Mouse (Mus musculus): ENCODE results near the gene Sertad4.

Gene Sertad4
- long read RNA-seq, experiment 1, result 0 reads
- long read RNA-seq, experiment 2, result 0 reads

DNA sequence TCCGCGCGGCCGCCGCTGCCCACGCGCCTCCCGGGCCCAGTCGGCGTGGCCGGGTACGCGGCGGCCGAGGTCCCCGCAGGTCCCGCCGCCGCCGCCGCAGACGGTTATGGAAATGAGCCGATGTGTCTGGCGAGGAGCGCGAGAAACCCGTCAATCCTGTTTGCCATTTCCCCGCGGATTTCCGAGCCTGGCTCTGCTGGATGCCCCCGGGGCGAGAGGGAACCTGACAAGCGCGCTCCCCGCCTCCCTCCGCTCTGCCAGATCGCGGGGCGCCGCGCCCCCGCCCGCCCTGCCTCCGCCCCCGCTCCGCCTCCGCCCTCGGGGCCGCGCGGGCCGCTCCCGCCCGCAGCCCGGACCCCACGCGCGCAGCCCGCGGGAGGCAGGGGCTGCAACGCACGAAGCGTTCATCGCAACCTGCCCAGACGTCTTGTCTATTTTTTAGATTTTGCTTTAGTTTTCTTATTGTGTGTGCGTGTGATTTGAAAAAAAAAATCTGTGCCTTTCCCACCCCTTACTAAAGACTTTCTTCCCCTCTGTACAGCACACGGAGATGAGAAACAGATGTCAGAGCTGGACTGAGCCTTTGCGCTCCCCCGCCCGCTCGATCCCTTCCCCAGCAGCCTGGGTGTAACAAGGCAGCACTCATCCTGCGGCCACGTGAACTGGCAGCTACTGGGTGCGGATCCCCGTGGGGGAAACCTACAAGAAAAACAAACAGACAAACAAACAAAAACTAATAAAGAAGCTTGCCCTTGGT is at the start of gene Sertad4:
Sertad4 (minus strand) TSS at position 283 of the 757 bp plus-strand sequence.
- intact Hi-C loops (cut with DNase I), result loop anchor here (5.0 kb wide), 1 partner anchor 37 kb away; no protein-coding TSS in a partner anchor

DNA sequence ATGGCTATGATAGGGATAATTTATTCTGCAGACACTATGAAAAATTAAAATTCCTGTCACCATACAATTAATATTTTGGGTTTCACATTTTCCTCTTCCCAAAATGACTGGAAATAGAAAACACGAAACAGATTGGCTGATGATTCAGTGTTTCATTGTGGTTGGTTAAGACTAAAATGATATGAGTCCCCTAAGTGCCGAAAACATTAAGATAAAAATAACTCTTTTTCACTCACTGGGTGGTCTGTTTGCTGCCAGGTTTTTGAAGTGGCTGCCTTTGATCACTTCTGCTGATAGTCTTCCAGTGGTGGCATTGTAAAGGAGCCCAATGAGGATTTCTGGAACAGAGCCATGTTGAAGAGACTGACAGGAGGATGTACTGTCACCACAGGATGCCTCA is 46.0 kb upstream of the Sertad4 start:
- intact Hi-C loops (cut with DNase I), result no loop called here

GRCm38 (mm10) chr1:192900913-192901312 is 45.4 kb upstream of the Sertad4 start:
- intact Hi-C loops (cut with DNase I), result no loop called here

DNA sequence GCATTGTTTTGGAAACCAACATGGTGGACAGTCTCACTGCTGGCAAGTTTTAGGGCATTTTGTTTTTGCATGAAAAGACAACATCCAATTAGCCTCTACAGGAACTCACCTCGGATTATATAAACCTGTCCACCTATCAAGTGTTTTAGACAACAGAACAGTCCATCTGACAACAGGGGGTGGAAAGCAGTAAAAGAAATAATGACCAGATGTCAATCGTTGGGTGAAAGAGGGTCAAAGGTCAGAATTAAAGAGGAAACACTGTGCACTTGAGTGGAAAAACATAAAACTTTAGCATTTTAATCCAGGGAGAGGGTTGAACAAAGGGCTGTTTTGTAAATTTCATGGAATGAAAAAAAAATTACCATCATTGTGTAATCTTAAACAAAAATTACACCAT is 43.2 kb upstream of the Sertad4 start:
- intact Hi-C loops (cut with DNase I), result no loop called here

- intact Hi-C loops (cut with DNase I), result no loop called here
Observed at GRCm38 (mm10) chr1:192897218-192897617, 41.7 kb upstream of the Sertad4 start.

DNA sequence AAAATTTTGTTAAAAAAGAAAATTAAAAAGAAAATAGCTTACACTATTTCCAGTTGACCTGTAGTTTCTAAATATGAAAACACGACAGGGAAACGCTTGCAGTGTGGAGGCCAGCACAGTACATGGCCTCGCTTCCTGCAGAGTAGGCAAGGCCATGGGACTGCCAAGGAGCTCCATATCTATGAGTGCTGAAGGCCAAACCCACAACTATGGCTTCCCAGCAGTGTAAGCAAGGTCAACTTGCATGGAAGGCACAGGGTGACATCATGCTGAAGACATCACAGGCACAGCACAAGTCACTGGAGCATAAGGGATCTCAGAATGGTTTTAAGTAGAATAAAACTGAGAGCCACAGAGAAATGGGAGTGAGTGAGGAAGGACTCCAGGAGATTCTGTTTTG is 40.5 kb upstream of the Sertad4 start:
- intact Hi-C loops (cut with DNase I), result no loop called here

GRCm38 (mm10) chr1:192890716-192891115 is 35.2 kb upstream of the Sertad4 start:
- intact Hi-C loops (cut with DNase I), result loop anchor here (5.0 kb wide), 1 partner anchor 33 kb away; the partner anchor contains the start of gene Sertad4

DNA sequence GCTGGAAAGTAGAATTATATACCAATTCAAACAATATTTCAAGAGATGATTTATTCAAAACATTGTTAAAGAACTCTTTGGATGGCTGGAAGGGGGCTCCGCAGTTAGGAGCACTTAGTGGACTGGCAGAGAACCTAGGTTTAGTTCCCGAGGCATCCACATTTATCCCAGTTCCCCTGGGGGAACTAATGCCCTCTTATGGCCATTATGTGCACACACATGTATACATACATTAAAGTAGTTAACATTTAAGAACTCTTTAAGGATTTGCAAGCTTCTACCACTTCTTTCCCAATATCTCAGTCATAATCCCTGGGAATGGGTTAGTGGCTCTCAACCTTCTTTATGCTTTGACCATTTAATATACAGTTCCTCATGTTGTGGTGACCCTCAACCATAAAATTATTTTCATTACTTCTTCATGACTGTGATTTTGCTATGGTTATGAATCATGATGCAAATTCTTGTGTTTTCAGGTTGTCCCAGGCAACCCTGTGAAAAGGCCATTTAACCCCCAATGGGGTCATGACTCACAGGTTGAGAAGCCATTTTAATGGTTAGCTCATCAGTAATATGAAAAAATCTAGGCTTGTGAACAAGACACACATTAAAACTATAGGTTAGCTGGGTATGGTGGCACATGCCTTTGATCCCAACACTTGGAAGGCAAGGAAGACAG is 27.2 kb upstream of the Sertad4 start:
- intact Hi-C loops (cut with DNase I), result no loop called here

DNA sequence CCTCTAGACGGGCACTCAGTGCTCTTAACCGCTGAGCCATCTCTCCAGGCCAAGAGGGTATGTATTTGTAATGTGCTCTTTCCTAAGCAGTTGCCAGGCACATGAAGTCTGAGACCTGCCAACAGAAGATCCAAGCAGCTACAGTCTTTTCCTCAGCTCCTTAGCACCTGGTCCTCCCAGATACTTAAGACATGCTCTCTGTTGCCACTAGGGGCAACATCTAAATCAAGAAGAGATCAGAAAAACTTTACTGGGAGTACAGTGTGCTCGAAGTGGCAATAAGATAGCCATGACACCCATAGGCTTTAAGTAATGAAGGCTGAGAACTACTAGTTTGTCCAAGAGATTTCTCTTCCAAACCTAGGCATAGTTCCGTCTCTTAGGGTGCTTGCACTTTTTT is 24.6 kb upstream of the Sertad4 start:
- intact Hi-C loops (cut with DNase I), result no loop called here

DNA sequence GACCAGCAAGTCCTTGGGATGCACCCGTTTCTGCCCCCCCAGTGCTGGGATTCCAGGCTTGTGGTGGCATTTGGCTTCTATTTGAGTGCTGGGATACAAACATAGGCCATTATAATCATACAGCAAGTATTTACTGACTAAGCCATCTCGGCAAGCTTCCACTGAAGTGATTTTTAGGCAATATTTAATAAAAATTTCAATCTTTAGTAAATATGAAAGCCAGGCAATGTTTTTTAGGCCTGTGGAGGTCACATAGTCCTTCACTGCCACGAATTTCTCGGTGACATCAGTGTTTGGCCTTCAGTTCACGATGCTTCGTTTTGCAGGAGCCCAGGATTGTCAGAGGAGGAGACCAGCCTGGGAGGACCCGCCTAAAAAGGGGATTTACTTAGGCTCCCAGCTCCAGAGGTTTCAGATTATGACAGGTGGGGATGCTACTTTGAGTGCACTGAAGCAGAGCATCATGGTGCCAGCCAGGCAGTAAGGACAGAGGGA is 23.6 kb upstream of the Sertad4 start:
- intact Hi-C loops (cut with DNase I), result no loop called here

- intact Hi-C loops (cut with DNase I), result no loop called here
Observed at GRCm38 (mm10) chr1:192872841-192873240, 17.3 kb upstream of the Sertad4 start.

DNA sequence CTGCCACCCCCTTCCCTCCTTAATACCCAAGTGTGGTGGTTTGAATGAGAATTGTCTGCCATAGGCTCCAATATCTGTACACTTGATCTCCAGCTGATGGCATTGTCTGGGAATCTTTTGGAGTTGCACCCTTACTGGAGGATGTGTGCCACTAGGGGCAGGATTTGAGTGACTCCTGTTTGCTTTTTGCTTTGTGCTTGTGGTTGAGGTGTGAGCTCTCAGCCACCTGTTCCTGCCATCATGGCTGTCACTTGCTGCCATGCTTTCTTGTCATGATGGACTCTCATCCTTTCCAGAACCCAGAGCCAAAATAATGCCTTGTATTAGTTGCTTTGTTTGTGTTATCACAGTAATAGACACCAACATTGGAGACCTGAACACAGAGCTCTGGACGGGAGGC is 14.2 kb upstream of the Sertad4 start:
- intact Hi-C loops (cut with DNase I), result no loop called here

DNA sequence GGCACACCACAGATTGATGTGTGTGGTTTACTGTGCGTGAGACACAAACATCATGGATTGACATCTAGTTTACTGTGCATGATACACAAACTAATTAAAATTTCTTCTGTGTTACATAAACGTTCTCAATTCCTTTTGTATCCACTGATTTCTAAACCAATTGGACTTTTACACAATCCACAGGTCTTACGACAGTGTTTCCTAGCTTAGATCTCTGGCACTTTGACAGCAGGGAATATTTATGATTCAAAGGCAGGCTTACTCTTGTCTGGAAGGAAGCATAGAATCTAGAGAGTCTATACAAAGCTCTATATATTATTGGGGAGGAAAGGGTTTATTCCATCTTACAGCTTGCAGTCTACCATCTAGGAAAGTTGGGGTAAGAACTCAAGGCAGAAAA is 8.9 kb upstream of the Sertad4 start:
- intact Hi-C loops (cut with DNase I), result no loop called here

GRCm38 (mm10) chr1:192861305-192861960 is 5.9 kb upstream of the Sertad4 start:
- intact Hi-C loops (cut with DNase I), result no loop called here

DNA sequence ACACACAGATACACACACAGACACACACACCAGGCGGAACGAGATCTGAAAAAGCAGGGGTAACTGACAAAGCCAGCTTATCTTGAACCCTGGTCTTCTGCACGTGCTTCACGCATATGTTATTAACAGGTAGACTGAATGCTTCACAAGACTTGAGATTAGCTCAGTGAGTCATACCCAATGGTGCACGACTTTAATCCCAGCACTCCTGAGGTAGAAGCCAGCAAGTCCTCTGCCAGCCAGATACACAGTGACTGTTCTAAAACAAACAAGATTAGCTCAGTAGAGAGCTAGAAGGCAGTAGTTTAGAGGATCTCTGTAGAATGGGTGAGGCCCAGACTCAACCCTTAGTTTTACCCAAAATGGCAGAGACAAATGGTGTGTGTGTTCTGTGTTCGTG is 4.7 kb upstream of the Sertad4 start:
- intact Hi-C loops (cut with DNase I), result no loop called here

DNA sequence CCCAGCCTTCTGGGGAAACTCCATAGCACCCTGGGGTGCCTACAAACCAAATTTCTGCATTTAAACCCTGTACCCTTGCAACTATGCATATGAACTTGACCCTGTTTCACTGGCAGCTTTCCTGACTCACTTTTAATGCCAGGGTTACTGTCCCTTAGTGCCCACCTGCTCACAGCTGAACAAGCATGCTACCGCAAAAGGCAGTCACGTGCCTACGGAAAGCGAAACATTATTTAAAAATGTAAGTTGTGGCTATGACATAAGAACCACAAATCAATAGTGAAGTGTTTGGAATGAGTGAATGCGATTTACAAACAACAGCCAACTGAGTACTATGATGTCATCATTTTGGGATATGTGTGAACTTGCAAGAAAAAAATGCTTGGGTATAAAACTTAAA is 2.0 kb upstream of the Sertad4 start:
- intact Hi-C loops (cut with DNase I), result loop anchor here (5.0 kb wide), 1 partner anchor 35 kb away; no protein-coding TSS in a partner anchor

DNA sequence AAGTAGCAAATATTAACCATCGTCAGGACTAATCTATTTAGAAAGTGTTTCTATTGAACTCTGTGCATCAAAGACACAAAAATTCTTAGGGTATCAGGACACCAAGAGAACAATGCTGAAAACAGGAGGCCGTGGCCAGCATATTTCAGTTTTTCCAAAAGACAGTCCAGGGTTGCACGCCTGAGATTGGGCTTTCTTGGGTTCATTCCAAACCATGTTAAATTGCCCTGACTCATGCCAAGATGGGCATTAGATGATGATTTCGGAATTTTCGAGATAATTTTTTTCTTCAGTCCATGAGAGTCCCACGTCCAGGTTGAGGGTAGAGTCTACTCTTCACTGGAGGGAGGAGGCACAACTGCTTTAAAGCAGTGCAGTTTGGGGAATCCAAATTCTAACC is 1.4 kb upstream of the Sertad4 start:
- intact Hi-C loops (cut with DNase I), result loop anchor here (5.0 kb wide), 1 partner anchor 35 kb away; no protein-coding TSS in a partner anchor

- intact Hi-C loops (cut with DNase I), result loop anchor here (5.0 kb wide), 1 partner anchor 36 kb away; no protein-coding TSS in a partner anchor
Observed at GRCm38 (mm10) chr1:192856411-192856810, 855 bp upstream of the Sertad4 start.

- intact Hi-C loops (cut with DNase I), result loop anchor here (5.0 kb wide), 1 partner anchor 37 kb away; no protein-coding TSS in a partner anchor
Observed at GRCm38 (mm10) chr1:192854819-192855271, 711 bp downstream of the Sertad4 start.

DNA sequence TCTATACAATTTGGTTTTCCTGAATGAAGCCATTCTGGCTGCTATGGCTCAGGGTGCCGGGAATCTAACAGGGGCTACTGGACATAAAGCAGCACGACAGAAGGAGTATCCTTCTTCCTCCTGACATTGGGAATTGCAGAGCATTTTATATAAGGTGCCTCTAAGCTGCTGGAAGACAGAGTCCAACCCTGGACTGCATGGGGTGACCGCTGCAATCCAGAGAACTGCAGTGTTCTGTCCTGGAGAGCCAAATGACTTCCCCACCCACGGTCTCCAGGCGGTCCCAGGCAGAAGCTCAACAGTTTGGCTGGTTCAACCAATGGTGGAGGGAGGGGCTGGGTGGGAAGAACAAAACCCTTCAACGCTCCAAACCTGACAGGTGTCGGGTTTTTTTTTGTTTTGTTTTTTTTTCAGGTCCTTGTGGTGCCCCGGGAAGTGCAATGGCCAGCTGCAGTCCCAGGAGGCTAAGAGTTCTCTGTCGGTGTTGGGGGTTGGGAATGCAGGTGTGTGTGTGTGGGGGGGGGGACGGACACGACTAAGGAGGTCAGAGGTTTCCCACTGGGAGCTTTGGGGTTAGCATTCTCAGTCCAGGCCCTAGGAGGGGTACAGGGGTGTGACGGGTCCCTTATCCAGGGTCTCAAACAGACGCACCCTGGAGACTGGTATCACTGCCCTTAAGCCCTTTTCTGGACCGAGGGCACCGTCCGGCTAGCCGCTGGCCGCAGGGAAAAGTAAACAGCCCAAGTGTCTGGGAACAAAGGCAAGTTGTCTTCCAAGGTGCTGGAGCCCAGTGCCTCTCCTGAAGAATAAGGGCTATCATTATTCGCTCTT is 1.4 kb downstream of the Sertad4 start:
- intact Hi-C loops (cut with DNase I), result no loop called here

DNA sequence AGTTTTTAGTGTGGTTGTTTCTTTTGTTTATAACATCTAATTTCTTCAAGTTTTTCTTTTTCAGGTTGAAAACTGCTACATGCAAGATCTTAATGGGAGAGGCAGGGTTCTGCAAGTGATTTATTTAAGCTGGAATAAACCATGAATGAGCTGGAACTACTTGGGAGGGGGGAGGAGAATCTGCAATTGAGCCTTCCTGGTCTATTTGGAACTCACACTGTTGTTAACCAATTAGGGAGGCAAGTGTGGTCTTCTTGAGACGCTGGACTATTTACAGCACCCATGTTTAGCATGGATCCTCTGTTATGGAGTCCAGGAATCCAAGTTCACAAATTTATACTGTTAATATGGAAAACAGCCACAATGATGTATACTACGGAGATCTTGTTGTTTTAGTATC is 2.1 kb downstream of the Sertad4 start:
- intact Hi-C loops (cut with DNase I), result no loop called here
